Mouse (Mus musculus) 3T3-L1 (cell line): ENCODE measurements at regions not wholly inside any gene's neighbourhood (a gene's known extent, or its start where the extent isn't known, plus 50 kb on each side); places are given as distances from the start of the nearest gene placed in this dataset.

Experiments
- DNase-seq: peaks from one replicate; pipeline ENCODE4 v3.0.0-alpha.2; 2015; ENCODE audit warnings: low read depth, low spot score

DNA sequence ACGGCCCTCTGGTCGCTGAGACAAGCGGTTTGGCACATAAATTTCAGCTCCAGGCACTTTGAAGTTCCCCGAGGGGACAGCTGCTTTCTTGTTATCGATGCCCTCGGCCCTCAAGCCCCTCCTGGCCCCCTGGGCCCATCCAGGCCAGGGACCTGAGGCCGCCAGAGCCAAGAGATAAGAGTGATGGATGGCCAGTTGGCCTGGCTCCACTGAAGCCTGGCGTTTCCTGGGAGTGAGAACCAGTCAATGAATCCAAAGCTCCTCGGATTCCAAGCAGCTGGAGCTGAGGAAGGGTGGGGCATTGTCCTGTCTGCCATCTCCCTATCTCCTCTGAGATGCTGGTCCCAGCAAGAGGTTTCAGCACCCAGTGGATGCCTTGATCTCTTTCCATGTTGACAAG is 71.6 kb upstream of the Hand1 start:
- no peak for DNase-seq

DNA sequence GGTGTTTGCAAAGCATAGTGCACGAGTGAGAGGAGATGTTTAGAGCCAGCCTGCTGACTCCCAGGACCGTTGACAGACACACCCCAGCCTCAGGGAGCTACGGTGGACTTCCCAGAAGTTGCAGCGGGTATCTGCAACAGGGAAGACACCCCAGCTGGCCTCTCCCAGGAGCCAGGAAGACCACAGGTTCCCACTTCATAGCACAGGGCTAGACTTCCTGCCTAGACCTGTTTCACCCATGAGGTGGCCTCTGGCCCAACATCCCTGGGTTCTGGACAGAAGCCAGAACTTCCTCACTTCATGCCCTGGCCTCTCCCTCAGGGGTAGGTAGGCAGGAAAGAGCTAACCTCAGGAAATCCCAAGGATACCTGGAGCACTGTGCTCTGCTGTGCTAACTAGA is 66.7 kb upstream of the Hand1 start:
- DNase-seq, result no peak

DNA sequence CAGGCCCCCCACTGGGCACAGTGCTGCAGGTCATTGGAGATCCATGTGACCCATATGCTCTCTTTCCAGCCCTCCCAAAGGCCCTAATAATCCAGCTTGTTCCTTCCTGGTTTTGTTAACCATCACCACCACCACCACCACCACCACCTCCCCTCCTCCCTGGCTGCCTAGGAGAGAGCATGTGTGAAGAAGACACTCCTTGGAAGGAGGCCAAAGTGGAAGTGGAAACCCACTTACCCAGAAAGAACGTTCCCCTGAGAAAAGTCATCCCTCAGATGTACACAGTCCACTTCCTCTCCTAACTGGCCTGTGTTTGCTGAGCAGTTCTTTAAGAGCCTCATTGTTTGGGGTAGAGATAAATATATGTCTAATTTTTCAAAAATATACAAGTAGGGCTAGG is 62.9 kb upstream of the Hand1 start:
- DNase-seq, result no peak

DNA sequence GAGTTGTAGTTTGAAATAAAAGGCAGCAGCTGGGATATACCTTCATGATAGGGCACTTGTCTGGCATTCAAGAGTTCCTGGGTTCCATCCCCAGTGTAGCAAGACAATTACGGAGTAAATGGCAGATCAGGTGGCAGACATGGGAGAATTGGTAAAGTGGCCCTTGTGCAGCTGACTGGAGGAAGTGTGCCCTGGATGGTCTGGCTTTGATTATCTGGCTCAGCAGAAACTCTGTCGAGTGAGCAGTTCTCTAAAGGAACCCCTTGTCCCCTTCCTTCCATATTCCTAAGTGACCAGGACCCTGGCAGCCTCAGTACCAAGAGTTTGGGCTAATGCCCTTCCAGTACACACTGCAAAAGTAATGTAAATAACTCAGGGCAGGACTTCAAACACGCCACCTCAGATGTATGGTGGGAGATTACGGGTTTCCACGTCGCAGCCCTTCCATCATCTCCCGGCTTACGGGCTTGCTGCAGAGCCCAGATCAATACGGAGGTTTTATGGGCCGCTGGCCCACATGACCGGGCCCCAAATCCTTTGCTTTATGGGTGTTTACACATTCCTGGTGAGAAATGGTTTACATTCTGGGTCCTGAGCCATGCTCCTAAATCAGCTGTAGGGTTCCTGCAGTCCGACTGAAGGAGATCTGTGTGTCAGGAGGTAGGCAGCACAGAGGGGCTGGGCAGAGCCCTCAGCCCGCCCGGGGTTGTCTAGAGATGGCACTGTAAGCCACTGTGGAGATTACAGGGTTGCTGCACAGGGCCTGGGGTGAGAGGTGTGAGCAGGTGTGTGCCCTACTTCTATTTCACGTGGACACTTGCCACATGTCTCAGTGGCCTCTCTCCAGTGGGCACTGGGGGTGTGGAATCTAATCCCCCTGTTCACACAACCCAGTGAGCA is 50.4 kb upstream of the Hand1 start:
- DNase-seq, result no peak
